Mouse (Mus musculus): Measurements from ENCODE around the gene Kcne4. TPM values are rescaled to one million over a fixed set of nuclear protein-coding genes. Genes with fewer than 3 reads are reported as not detected.

Kcne4 gene
- total RNA-seq (2023), result not detected

DNA sequence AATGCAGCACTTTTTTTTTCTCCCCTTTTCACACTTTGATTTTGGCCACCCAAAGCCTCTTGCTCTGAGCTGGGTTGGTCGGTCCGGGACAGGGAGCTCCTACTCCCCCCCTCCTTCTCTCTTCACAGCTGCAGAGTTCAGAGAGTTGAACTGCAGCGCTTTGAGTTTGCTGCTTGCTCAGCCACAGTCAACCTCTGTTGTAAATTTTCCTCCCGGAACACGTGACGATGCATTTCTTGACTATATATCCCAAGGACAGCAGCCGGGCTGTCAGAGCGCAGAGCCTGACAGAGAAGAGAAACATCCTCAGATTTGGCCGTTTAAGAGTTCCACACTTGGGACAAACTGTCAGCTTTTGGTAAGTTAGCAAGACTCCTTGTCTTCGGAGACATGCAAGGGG, at the start of gene Kcne4:
Gene Kcne4 (plus strand): TSS at position 120 of the 400 bp plus-strand sequence.

Other genes with a start within 250 kb of the Kcne4 start
- gene Acsl3, start 158.9 kb upstream of the Kcne4 start, total RNA-seq (2023), result 1 to 10 TPM; 3.1 to 3.6 TPM
- 1 to 10 TPM; 3.3 to 4.6 TPM for gene Utp14b, start 158.7 kb upstream of the Kcne4 start, total RNA-seq (2023)

Measured in neutrophil, adult 83 days (primary cell).